Mouse (Mus musculus) stomach, embryonic 16.5 days (tissue): ENCODE measurements around the gene Trpc4. TPM values are rescaled to one million over a fixed set of nuclear protein-coding genes. Genes with fewer than 3 reads are reported as not detected.

Experiments
- ATAC-seq: fragments of 200-750 bp; cut with Nextera tagmentation; 2 replicates; pipeline ENCODE4 v1.8.0; 2017; ENCODE audit warnings: moderate number of reproducible peaks, moderate TSS enrichment; ENCODE audit not compliant: insufficient read depth, low FRiP score
- H3K27ac ChIP-seq: fragments of 300-500 bp; sonication (generic); 2 replicates; pipeline ENCODE4 v1.5.1; 2014; ENCODE audit warnings: low read length
- H3K27me3 ChIP-seq: fragments of 300-500 bp; sonication (generic); 2 replicates; pipeline ENCODE4 v1.6.1; 2014; ENCODE audit warnings: low read length, control low read depth, mixed read lengths; ENCODE audit not compliant: control insufficient read depth, insufficient read depth
- H3K36me3 ChIP-seq: fragments of 300-500 bp; sonication (generic); 2 replicates; pipeline ENCODE4 v1.6.1; 2014; ENCODE audit warnings: low read length; ENCODE audit not compliant: control insufficient read depth, insufficient read depth
- H3K4me1 ChIP-seq: fragments of 300-500 bp; sonication (generic); 2 replicates; pipeline ENCODE4 v1.6.1; 2014; ENCODE audit warnings: low read length, control low read depth, mixed read lengths; ENCODE audit not compliant: control insufficient read depth, insufficient read depth
- H3K4me2 ChIP-seq: fragments of 300-500 bp; sonication (generic); 2 replicates; pipeline ENCODE4 v1.6.1; 2014; ENCODE audit warnings: low read depth, low read length, mixed read lengths
- H3K4me3 ChIP-seq: fragments of 300-500 bp; sonication (generic); replicated peaks from 2 replicates; pipeline ENCODE4 v1.5.1; 2014; ENCODE audit warnings: mild to moderate bottlenecking, low read length
- H3K9ac ChIP-seq: fragments of 300-500 bp; sonication (generic); 2 replicates; pipeline ENCODE4 v1.6.1; 2014; ENCODE audit warnings: low read length
- H3K9me3 ChIP-seq: fragments of 300-500 bp; sonication (generic); replicated peaks from 2 replicates; pipeline ENCODE4 v1.6.1; 2016; ENCODE audit warnings: low read length, control low read depth; ENCODE audit not compliant: control insufficient read depth
- WGBS: fragments of 180-500 bp; shearing (Covaris S2); extraction: QIAGEN DNeasy Blood & Tissue Kit; methylation state at CpG from one replicate; pipeline ENCODE4 v1.1.7; 2014; 5-methylcytosine and 5-hydroxymethylcytosine counted together
- polyA plus RNA-seq: library from polyadenylated mRNA; unstranded; fragments of >200 nt; fragmentation: Nextera tagmentation; extraction: Ambion mirVana; gene quantifications from 2 replicates; pipeline ENCODE4 v1.2.1, GENCODE M21; 2015

Gene Trpc4
- polyA plus RNA-seq, 1 experiment from 2014 or later: 2.0 TPM

GRCm38 (mm10) chr3:54190932-54191668 lies 35.3 kb downstream of the Trpc4 start:
- Histone ChIP-seq H3K9ac (no peak overlapping the region), H3K4me2 (no peak overlapping the region), H3K27me3 (no peaks in the 10 kb centered on the region), H3K36me3 (no peaks in the 10 kb centered on the region), H3K27ac (no peak overlapping the region), H3K4me1 (no peaks in the 10 kb centered on the region), H3K4me3 (no peak overlapping the region), H3K9me3 (no peaks in the 10 kb centered on the region)
- ATAC-seq: no peak
- 66% methylated on average over 6 of the region's 6 CpGs for WGBS

DNA sequence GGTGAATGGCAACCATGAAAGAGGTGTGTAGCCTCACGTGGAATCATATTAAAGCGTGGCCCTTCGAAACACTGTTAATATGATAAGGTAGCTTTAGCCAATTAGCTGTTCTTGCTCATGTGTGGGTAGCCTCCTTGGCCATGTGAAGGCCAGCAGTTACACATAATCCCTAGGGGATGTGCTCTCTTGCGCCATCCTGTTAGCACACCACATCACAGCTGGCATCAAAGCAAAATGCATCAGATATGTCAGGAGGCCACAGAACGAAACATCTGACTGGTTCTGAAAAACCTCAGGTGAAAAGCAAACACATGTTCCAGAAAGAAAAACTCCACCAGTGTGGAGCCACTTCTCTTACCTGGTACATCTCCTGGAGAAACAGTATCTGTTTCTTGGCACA lies 45.4 kb downstream of the Trpc4 start:
- WGBS: 88% methylated on average over 5 of the region's 5 CpGs
- H3K36me3 ChIP-seq: no peaks in the 10 kb centered on the region
- no peak overlapping the region for H3K9ac ChIP-seq
- no peak overlapping the region for H3K27ac ChIP-seq
- no peak overlapping the region for H3K4me2 ChIP-seq
- no peaks in the 10 kb centered on the region for H3K4me1 ChIP-seq
- ATAC-seq: no peak
- H3K27me3 ChIP-seq: no peaks in the 10 kb centered on the region
- H3K9me3 ChIP-seq: no peaks in the 10 kb centered on the region
- no peak overlapping the region for H3K4me3 ChIP-seq

DNA sequence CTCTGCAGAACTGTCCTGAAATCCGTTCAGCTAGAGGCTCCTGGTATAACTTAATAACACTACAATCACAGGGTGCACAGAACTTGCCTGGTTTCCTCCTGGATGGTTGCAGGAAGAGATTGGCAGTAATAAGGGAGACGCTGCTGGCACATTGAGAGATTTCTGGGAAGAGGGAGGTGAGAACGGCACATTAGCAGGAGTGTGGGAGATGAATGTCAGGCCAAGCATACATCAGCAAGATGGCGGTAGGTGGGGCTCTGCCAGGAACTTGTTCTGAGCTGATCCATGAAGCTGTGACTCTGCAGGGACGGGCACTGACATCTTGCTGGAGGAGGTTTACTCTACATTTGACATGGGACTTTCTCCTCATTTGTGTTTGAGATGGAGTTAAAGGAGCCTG lies 48.6 kb downstream of the Trpc4 start:
- Histone ChIP-seq H3K9ac (no peak overlapping the region), H3K4me2 (no peak overlapping the region), H3K27me3 (no peaks in the 10 kb centered on the region), H3K4me1 (no peaks in the 10 kb centered on the region), H3K9me3 (no peaks in the 10 kb centered on the region), H3K27ac (no peak overlapping the region), H3K4me3 (no peak overlapping the region), H3K36me3 (no peaks in the 10 kb centered on the region)
- no peak for ATAC-seq
- 72% methylated on average over 5 of the region's 5 CpGs for WGBS

- Histone ChIP-seq H3K4me3 (no peak overlapping the region), H3K36me3 (no peaks in the 10 kb centered on the region), H3K4me2 (no peak overlapping the region), H3K27me3 (no peaks in the 10 kb centered on the region), H3K9me3 (no peaks in the 10 kb centered on the region), H3K9ac (no peak overlapping the region), H3K4me1 (no peaks in the 10 kb centered on the region), H3K27ac (no peak overlapping the region)
- no peak for ATAC-seq
- 52% methylated on average over 3 of the region's 3 CpGs for WGBS
Measured at GRCm38 (mm10) chr3:54210112-54210511, 54.3 kb downstream of the Trpc4 start.

GRCm38 (mm10) chr3:54211441-54211840 lies 55.6 kb downstream of the Trpc4 start:
- H3K4me2 ChIP-seq: no peak overlapping the region
- H3K4me3 ChIP-seq: no peak overlapping the region
- no peak overlapping the region for H3K27ac ChIP-seq
- no peaks in the 10 kb centered on the region for H3K36me3 ChIP-seq
- no peak overlapping the region for H3K9ac ChIP-seq
- H3K9me3 ChIP-seq: no peaks in the 10 kb centered on the region
- H3K4me1 ChIP-seq: no peaks in the 10 kb centered on the region
- no peak for ATAC-seq
- 90% methylated on average over 1 of the region's 1 CpGs for WGBS
- no peaks in the 10 kb centered on the region for H3K27me3 ChIP-seq

- ATAC-seq: no peak
- 56% methylated on average over 8 of the region's 8 CpGs for whole genome bisulfite sequencing
Measured at GRCm38 (mm10) chr3:54222549-54222948, 66.7 kb downstream of the Trpc4 start.

GRCm38 (mm10) chr3:54228463-54228862 lies 72.6 kb downstream of the Trpc4 start:
- ATAC-seq: no peak
- Histone ChIP-seq H3K27ac (no peak overlapping the region), H3K9ac (no peak overlapping the region), H3K4me3 (no peak overlapping the region), H3K36me3 (no peaks in the 10 kb centered on the region), H3K4me1 (no peaks in the 10 kb centered on the region), H3K9me3 (no peaks in the 10 kb centered on the region), H3K4me2 (no peak overlapping the region), H3K27me3 (no peaks in the 10 kb centered on the region)
- WGBS: 45% methylated on average over 4 of the region's 4 CpGs

More at GRCm38 (mm10) chr3:54222549-54222948, 66.7 kb downstream of the Trpc4 start:
- no peak overlapping the region for H3K9ac ChIP-seq
- H3K27ac ChIP-seq: no peak overlapping the region
- H3K4me2 ChIP-seq: no peak overlapping the region
- H3K4me1 ChIP-seq: no peaks in the 10 kb centered on the region
- no peaks in the 10 kb centered on the region for H3K9me3 ChIP-seq
- H3K36me3 ChIP-seq: no peaks in the 10 kb centered on the region
- H3K27me3 ChIP-seq: no peaks in the 10 kb centered on the region
- no peak overlapping the region for H3K4me3 ChIP-seq

GRCm38 (mm10) chr3:54238891-54239290 lies 83.1 kb downstream of the Trpc4 start:
- 67% methylated on average over 5 of the region's 5 CpGs for WGBS
- Histone ChIP-seq H3K9me3 (no peaks in the 10 kb centered on the region), H3K27ac (no peak overlapping the region), H3K36me3 (no peaks in the 10 kb centered on the region), H3K9ac (no peak overlapping the region), H3K27me3 (no peaks in the 10 kb centered on the region), H3K4me3 (no peak overlapping the region), H3K4me1 (no peaks in the 10 kb centered on the region), H3K4me2 (no peak overlapping the region)
- no peak for ATAC-seq

GRCm38 (mm10) chr3:54239426-54239825 lies 83.6 kb downstream of the Trpc4 start:
- H3K27me3 ChIP-seq: no peaks in the 10 kb centered on the region
- no peaks in the 10 kb centered on the region for H3K36me3 ChIP-seq
- H3K4me1 ChIP-seq: no peaks in the 10 kb centered on the region
- no peak overlapping the region for H3K4me3 ChIP-seq
- no peak overlapping the region for H3K9ac ChIP-seq
- no peak for ATAC-seq
- no peak overlapping the region for H3K4me2 ChIP-seq
- 86% methylated on average over 7 of the region's 7 CpGs for WGBS
- no peak overlapping the region for H3K27ac ChIP-seq
- H3K9me3 ChIP-seq: no peaks in the 10 kb centered on the region
